Mouse (Mus musculus): ENCODE measurements at regions not wholly inside any gene's neighbourhood (a gene's known extent, or its start where the extent isn't known, plus 50 kb on each side); places are given as distances from the start of the nearest gene placed in this dataset.

GRCm38 (mm10) chr3:102683541-102683940 lies 50.8 kb upstream of the Tspan2 start:
- Histone ChIP-seq H3K27me3 (ENCODE audit: control insufficient read depth, insufficient read depth, low read length) (no peaks in the 10 kb centered on the region), H3K4me3 (ENCODE audit: insufficient read depth, low read depth, low read length) (no peak overlapping the region), H3K9ac (ENCODE audit: low read depth, low read length) (no peak overlapping the region), H3K27ac (replicated peaks; ENCODE audit: insufficient read depth, low read depth, low read length) (no peak overlapping the region), H3K36me3 (ENCODE audit: control insufficient read depth, insufficient read depth, low read length) (no peaks in the 10 kb centered on the region), H3K4me1 (ENCODE audit: control insufficient read depth, insufficient read depth, low read length) (peaks cover 4% of the 10 kb centered on the region; the same call in 1 of the 2 replicates), H3K79me2 (ENCODE audit: control insufficient read depth, insufficient read depth, low read length) (no peaks in the 10 kb centered on the region)
- no peak for DNase-seq (ENCODE audit: extremely low read depth, low read depth, low spot score)
- WGBS, result 93% methylated on average over 10 of the region's 10 CpGs
- no peak for TF ChIP-seq CTCF (IDR thresholded peaks at IDR 0.05; ENCODE audit: low read depth, low read length)
- no peak for TF ChIP-seq POLR2A (IDR thresholded peaks at IDR 0.05; ENCODE audit: extremely low read depth, insufficient read depth, low read length)

Measured in liver, adult 2 months (tissue).